Mouse (Mus musculus) MEL (cell line): ENCODE results near the gene Cep55. TPM values are rescaled to one million over a fixed set of nuclear protein-coding genes. Genes with fewer than 3 reads are reported as not detected.

Source experiments
- DNase-seq: peaks from one replicate; pipeline ENCODE4 v3.0.0; 2011; ENCODE audit warnings: low read depth, low spot score
- H3K27ac ChIP-seq: 2 replicates; pipeline ENCODE4 v1.5.1; 2012; ENCODE audit warnings: low read depth, mild to moderate bottlenecking, control low read depth, low read length, moderate library complexity; ENCODE audit not compliant: control insufficient read depth
- H3K27me3 ChIP-seq, 2 experiments: fragments of 150-350 bp in 1 of 2; sonication (generic) in 1 of 2; 2 replicates each; pipeline ENCODE4 v1.6.1; 2012; ENCODE audit warnings: low read length in 2 of 2, mild to moderate bottlenecking in 2 of 2, improper control_type of control experiment in 1 of 2, moderate library complexity in 1 of 2; ENCODE audit not compliant: insufficient read depth in 2 of 2, control insufficient read depth in 1 of 2
- H3K36me3 ChIP-seq, 2 experiments: 2 replicates each; pipeline ENCODE4 v1.6.1; 2012 to 2014; ENCODE audit warnings: low read length in 2 of 2, improper control_type of control experiment in 1 of 2, inconsistent platforms in 1 of 2, mild to moderate bottlenecking in 1 of 2; ENCODE audit not compliant: insufficient read depth in 2 of 2, control insufficient read depth in 1 of 2
- H3K4me1 ChIP-seq, 2 experiments: fragments of 150-350 bp in 1 of 2; sonication (generic) in 1 of 2; 2 replicates each; pipeline ENCODE4 v1.6.1; 2012; ENCODE audit warnings: low read length in 2 of 2, improper control_type of control experiment in 1 of 2, mild to moderate bottlenecking in 1 of 2; ENCODE audit not compliant: insufficient read depth in 2 of 2, control insufficient read depth in 1 of 2
- H3K4me3 ChIP-seq, 2 experiments: fragments of 150-350 bp in 1 of 2; sonication (generic) in 1 of 2; 2 replicates each; pipeline ENCODE4 v1.5.1; 2012; ENCODE audit warnings: low read depth in 2 of 2, low read length in 2 of 2, mild to moderate bottlenecking in 2 of 2, moderate library complexity in 2 of 2, control low read depth in 1 of 2, improper control_type of control experiment in 1 of 2; ENCODE audit not compliant: control insufficient read depth in 1 of 2, insufficient read depth in 1 of 2
- H3K79me2 ChIP-seq: 2 replicates; pipeline ENCODE4 v1.6.1; 2012; ENCODE audit warnings: mild to moderate bottlenecking, low read length, moderate library complexity; ENCODE audit not compliant: control insufficient read depth, poor library complexity, insufficient read depth
- H3K9ac ChIP-seq: 2 replicates; pipeline ENCODE4 v1.6.1; 2012; ENCODE audit warnings: low read depth, mild to moderate bottlenecking, control low read depth, low read length, moderate library complexity; ENCODE audit not compliant: control insufficient read depth, poor library complexity, severe bottlenecking
- H3K9me3 ChIP-seq: fragments of 150-350 bp; sonication (generic); replicated peaks from 2 replicates; pipeline ENCODE4 v1.6.1; 2012; ENCODE audit warnings: mild to moderate bottlenecking, low read length, improper control_type of control experiment, moderate library complexity; ENCODE audit not compliant: insufficient read depth
- BHLHE40 ChIP-seq: IDR thresholded peaks from 2 replicates; pipeline ENCODE4 v1.6.1; 2012; ENCODE audit warnings: low read depth, mild to moderate bottlenecking, inconsistent platforms, low read length, improper control_type of control experiment, borderline replicate concordance
- CHD2 ChIP-seq: IDR thresholded peaks from 2 replicates; pipeline ENCODE4 v1.6.1; 2011; ENCODE audit warnings: low read length, improper control_type of control experiment
- E2F4 ChIP-seq: IDR thresholded peaks from 2 replicates; pipeline ENCODE4 v1.6.1; 2011; ENCODE audit warnings: low read depth, low read length, improper control_type of control experiment, borderline replicate concordance
- ELF1 ChIP-seq: IDR thresholded peaks from 2 replicates; pipeline ENCODE4 v1.6.1; 2014; ENCODE audit warnings: low read depth, mild to moderate bottlenecking, inconsistent platforms, low read length, improper control_type of control experiment, moderate library complexity
- EP300 ChIP-seq, 2 experiments: IDR thresholded peaks; 2 replicates each; pipeline ENCODE4 v1.6.1; 2011; ENCODE audit warnings: improper control_type of control experiment in 2 of 2, low read length in 2 of 2, low read depth in 1 of 2, mild to moderate bottlenecking in 1 of 2
- JUND ChIP-seq: IDR thresholded peaks from 2 replicates; pipeline ENCODE4 v1.6.1; 2011; ENCODE audit warnings: low read depth, mild to moderate bottlenecking, improper control_type of control experiment, low read length
- MAZ ChIP-seq: IDR thresholded peaks from 2 replicates; pipeline ENCODE4 v1.6.1; 2012; ENCODE audit warnings: low read depth, mild to moderate bottlenecking, inconsistent platforms, low read length, improper control_type of control experiment
- MYB ChIP-seq: IDR thresholded peaks from 2 replicates; pipeline ENCODE4 v1.6.1; 2011; ENCODE audit warnings: mild to moderate bottlenecking, low read depth, low read length, improper control_type of control experiment
- MYC ChIP-seq: IDR thresholded peaks from 2 replicates; pipeline ENCODE4 v1.6.1; 2011; ENCODE audit warnings: low read depth, mild to moderate bottlenecking, low read length, improper control_type of control experiment, moderate library complexity
- NELFE ChIP-seq: IDR thresholded peaks from 2 replicates; pipeline ENCODE4 v1.6.1; 2011; ENCODE audit warnings: low read depth, low read length, improper control_type of control experiment
- POLR2A ChIP-seq, 2 experiments: IDR thresholded peaks; 2 replicates each; pipeline ENCODE4 v1.6.1; 2011 to 2012; ENCODE audit warnings: low read length in 2 of 2, mild to moderate bottlenecking in 2 of 2, control low read depth in 1 of 2, improper control_type of control experiment in 1 of 2, low read depth in 1 of 2, moderate library complexity in 1 of 2; ENCODE audit not compliant: control insufficient read depth in 1 of 2, insufficient read depth in 1 of 2, poor library complexity in 1 of 2
- POLR2AphosphoS2 ChIP-seq: IDR thresholded peaks from 2 replicates; pipeline ENCODE4 v1.6.1; 2011; ENCODE audit warnings: low read length, improper control_type of control experiment
- POLR2AphosphoS5 ChIP-seq: IDR thresholded peaks from 2 replicates; pipeline ENCODE4 v1.6.1; 2012; ENCODE audit warnings: low read depth, borderline replicate concordance, mild to moderate bottlenecking, inconsistent platforms, low read length, moderate library complexity, mixed read lengths
- RAD21 ChIP-seq: IDR thresholded peaks from 2 replicates; pipeline ENCODE4 v1.6.1; 2011; ENCODE audit warnings: mild to moderate bottlenecking, low read depth, low read length, improper control_type of control experiment
- RCOR1 ChIP-seq: IDR thresholded peaks from 2 replicates; pipeline ENCODE4 v1.6.1; 2012; ENCODE audit warnings: low read depth, mild to moderate bottlenecking, inconsistent platforms, low read length, improper control_type of control experiment
- SIN3A ChIP-seq: IDR thresholded peaks from 2 replicates; pipeline ENCODE4 v1.6.1; 2012; ENCODE audit warnings: low read length, improper control_type of control experiment, inconsistent platforms
- SMC3 ChIP-seq: IDR thresholded peaks from 2 replicates; pipeline ENCODE4 v1.6.1; 2011; ENCODE audit warnings: low read depth, low read length, improper control_type of control experiment
- TBP ChIP-seq: IDR thresholded peaks from 2 replicates; pipeline ENCODE4 v1.8.0; 2011; ENCODE audit warnings: low read depth, low read length, improper control_type of control experiment
- TCF12 ChIP-seq: IDR thresholded peaks from 2 replicates; pipeline ENCODE4 v1.6.1; 2014; ENCODE audit warnings: low read depth, mild to moderate bottlenecking, inconsistent platforms, low read length, improper control_type of control experiment, moderate library complexity
- UBTF ChIP-seq: IDR thresholded peaks from 2 replicates; pipeline ENCODE4 v1.6.1; 2012; ENCODE audit warnings: low read depth, mild to moderate bottlenecking, inconsistent platforms, low read length, improper control_type of control experiment, moderate library complexity, borderline replicate concordance; ENCODE audit not compliant: insufficient read depth
- USF1 ChIP-seq: IDR thresholded peaks from 2 replicates; pipeline ENCODE4 v1.6.1; 2014; ENCODE audit warnings: low read depth, mild to moderate bottlenecking, inconsistent platforms, low read length, improper control_type of control experiment, moderate library complexity
- ZC3H11A ChIP-seq: IDR thresholded peaks from 2 replicates; pipeline ENCODE4 v1.6.1; 2012; ENCODE audit warnings: low read depth, mild to moderate bottlenecking, inconsistent platforms, low read length, improper control_type of control experiment
- ZKSCAN1 ChIP-seq: IDR thresholded peaks from 2 replicates; pipeline ENCODE4 v1.6.1; 2012; ENCODE audit warnings: low read depth, mild to moderate bottlenecking, inconsistent platforms, low read length, improper control_type of control experiment, moderate library complexity
- polyA plus RNA-seq, 2 experiments: library from polyadenylated mRNA; stranded (reverse) in 1 of 2; unstranded in 1 of 2; fragments of >175 nt in 1 of 2; fragments of >200 nt in 1 of 2; gene quantifications; 2 replicates each; pipeline versions ENCODE4 v1.2.1 to v1.2.4; 2012; ENCODE audit warnings: low replicate concordance in 2 of 2, low read depth in 1 of 2; ENCODE audit not compliant: insufficient read length in 2 of 2, insufficient read depth in 1 of 2, missing spikeins in 1 of 2
- total RNA-seq: library from RNA; depleted of rRNA; stranded (reverse); fragments of 300-350 nt; gene quantifications from 2 replicates; pipeline ENCODE4 v1.2.3, GENCODE M21; 2012

Cep55 gene
- total and polyA plus RNA-seq, 3 experiments, result 11.1 to 17.1 TPM; not detected in 1

- Histone ChIP-seq H3K27ac (no peak overlapping the region), H3K9me3 (no peaks in the 10 kb centered on the region), H3K4me3 (no peak overlapping the region), H3K79me2 (no peaks in the 10 kb centered on the region), H3K27me3 (peaks cover 0 to 2% of the 10 kb centered on the region in 2 experiments; a peak in 1 of 4 replicates), H3K4me1 (no peaks in the 10 kb centered on the region), H3K36me3 (no peaks in the 10 kb centered on the region), H3K9ac (no peak overlapping the region)
- DNase-seq, result no peak
- TF ChIP-seq POLR2AphosphoS5 (no peak), POLR2A (IDR thresholded peaks at IDR 0.05; ENCODE audit: control insufficient read depth in 1 of 2, insufficient read depth in 1 of 2, low read depth in 1 of 2, low read length in 2 of 2, poor library complexity in 1 of 2) (no peak), E2F4 (no peak), MAZ (no peak), SMC3 (no peak), EP300 (IDR thresholded peaks at IDR 0.05; ENCODE audit: low read depth in 1 of 2, low read length in 2 of 2) (no peak), UBTF (no peak)
- TF ChIP-seq, all 39 proteins: peak for 0
Observed at GRCm38 (mm10) chr19:38081361-38081760, 26.6 kb downstream of the Cep55 start.

- peaks cover 0 to 2% of the 10 kb centered on the region in 2 experiments; a peak in 1 of 4 replicates for H3K27me3 ChIP-seq
- no peaks in the 10 kb centered on the region for H3K79me2 ChIP-seq
- H3K4me3 ChIP-seq, result no peak overlapping the region
- no peak overlapping the region for H3K9ac ChIP-seq
- no peaks in the 10 kb centered on the region for H3K9me3 ChIP-seq
- H3K36me3 ChIP-seq, result no peaks in the 10 kb centered on the region
- DNase-seq, result no peak
- H3K4me1 ChIP-seq, result no peaks in the 10 kb centered on the region
- TF ChIP-seq RAD21, result no peak
- no peak for TF ChIP-seq TCF12
- no peak for TF ChIP-seq SMC3
- no peak for TF ChIP-seq EP300 (IDR thresholded peaks at IDR 0.05; ENCODE audit: low read depth in 1 of 2, low read length in 2 of 2)
- TF ChIP-seq RCOR1, result no peak
- no peak for TF ChIP-seq BHLHE40
- TF ChIP-seq NELFE, result no peak
- no peak for TF ChIP-seq USF1
- no peak for TF ChIP-seq ZKSCAN1
- no peak for TF ChIP-seq SIN3A
- TF ChIP-seq ZC3H11A, result no peak
- TF ChIP-seq CHD2, result no peak
- TF ChIP-seq E2F4, result no peak
- TF ChIP-seq MYB, result no peak
- TF ChIP-seq MYC, result no peak
- no peak for TF ChIP-seq JUND
- no peak for TF ChIP-seq POLR2AphosphoS2
- TF ChIP-seq ELF1, result no peak
- no peak for TF ChIP-seq TBP
- H3K27ac ChIP-seq, result no peak overlapping the region
Observed at GRCm38 (mm10) chr19:38082931-38083525, 28.2 kb downstream of the Cep55 start.
